Mouse (Mus musculus): ENCODE results near the gene Olfr30.

GRCm38 (mm10) chr11:58420815-58421214 lies 41.3 kb downstream of the Olfr30 start, which contains the start of gene 1810065E05Rik:
- TF ChIP-seq CTCF (IDR thresholded peaks at IDR 0.05; ENCODE audit: borderline replicate concordance, insufficient read depth, low read length) (no peak), POLR2A (IDR thresholded peaks at IDR 0.05; ENCODE audit: low read depth, low read length) (no peak)
